Mouse (Mus musculus) gastrocnemius, postnatal 10 days (tissue): ENCODE data around the gene 1700029I15Rik. TPM values are rescaled to one million over a fixed set of nuclear protein-coding genes. Genes with fewer than 3 reads are reported as not detected.
"Not testable (repeated sequence)": the region's sequence is repeated elsewhere in the genome, so short reads cannot be mapped to it uniquely, and the experiment has no call there.

ENCODE experiments used
- DNase-seq: peaks from one replicate; pipeline ENCODE4 v3.0.0; 2021; ENCODE audit warnings: mixed read lengths
- total RNA-seq, 2 experiments: library from RNA; stranded (reverse); gene quantifications; 2 replicates each; pipeline ENCODE4 v1.2.3; 2021

Gene 1700029I15Rik
- total RNA-seq, 2 experiments from 2014 or later, result 0.80 to 1.9 TPM

- DNase-seq, result peak; percentile 46
Observed at GRCm38 (mm10) chr2:92392318-92393264, 10.3 kb downstream of the 1700029I15Rik start.

- DNase-seq, result no peak
Observed at GRCm38 (mm10) chr2:92395535-92395934, 13.2 kb downstream of the 1700029I15Rik start.

GRCm38 (mm10) chr2:92397436-92397835 is 15.1 kb downstream of the 1700029I15Rik start:
- no peak for DNase-seq

GRCm38 (mm10) chr2:92399877-92400276 is 17.5 kb downstream of the 1700029I15Rik start:
- DNase-seq, result not testable (repeated sequence)

GRCm38 (mm10) chr2:92400682-92401081 is 18.3 kb downstream of the 1700029I15Rik start:
- DNase-seq, result no peak

GRCm38 (mm10) chr2:92401091-92401561 is 18.8 kb downstream of the 1700029I15Rik start, which contains the start of gene Mapk8ip1:
Mapk8ip1 (minus strand) TSS chr2:92401263.
- DNase-seq, result no peak

- DNase-seq, result no peak
Observed at GRCm38 (mm10) chr2:92402591-92403326, 20.4 kb downstream of the 1700029I15Rik start.

GRCm38 (mm10) chr2:92403776-92404319 is 21.5 kb downstream of the 1700029I15Rik start:
- no peak for DNase-seq

GRCm38 (mm10) chr2:92404737-92405136 is 22.4 kb downstream of the 1700029I15Rik start:
- DNase-seq, result no peak

GRCm38 (mm10) chr2:92405687-92406086 is 23.3 kb downstream of the 1700029I15Rik start:
- no peak for DNase-seq

GRCm38 (mm10) chr2:92408309-92409045 is 26.1 kb downstream of the 1700029I15Rik start:
- DNase-seq, result no peak

GRCm38 (mm10) chr2:92411705-92412104 is 29.4 kb downstream of the 1700029I15Rik start:
- no peak for DNase-seq

- DNase-seq, result no peak
Observed at GRCm38 (mm10) chr2:92421723-92422387, 39.5 kb downstream of the 1700029I15Rik start.

- DNase-seq, result no peak
Observed at GRCm38 (mm10) chr2:92422388-92423135, 40.2 kb downstream of the 1700029I15Rik start.

- DNase-seq, result no peak
Observed at GRCm38 (mm10) chr2:92423156-92423555, 40.8 kb downstream of the 1700029I15Rik start.

GRCm38 (mm10) chr2:92423702-92424461 is 41.5 kb downstream of the 1700029I15Rik start:
- DNase-seq, result peak; percentile 95

GRCm38 (mm10) chr2:92424462-92425308 is 42.3 kb downstream of the 1700029I15Rik start:
- peak; percentile 50 for DNase-seq

GRCm38 (mm10) chr2:92425366-92425765 is 43.0 kb downstream of the 1700029I15Rik start:
- DNase-seq, result no peak

- no peak for DNase-seq
Observed at GRCm38 (mm10) chr2:92426426-92426825, 44.1 kb downstream of the 1700029I15Rik start.
